Mouse (Mus musculus) kidney, postnatal 0 days (tissue): Measurements from ENCODE around the gene Lrrn2. TPM values are rescaled to one million over a fixed set of nuclear protein-coding genes. Genes with fewer than 3 reads are reported as not detected.
A peak's percentile ranks its signal among the peaks of the same experiment; 100 is the strongest.

ENCODE experiments used
- ATAC-seq: fragments of 200-750 bp; cut with Nextera tagmentation; replicated peaks from 2 replicates; pipeline ENCODE4 v1.8.0; 2017; ENCODE audit warnings: low read depth, moderate number of reproducible peaks, moderate TSS enrichment, moderate library complexity; ENCODE audit not compliant: low FRiP score
- DNase-seq: peaks from one replicate; pipeline ENCODE4 v3.0.0-alpha.2; 2016; ENCODE audit warnings: low spot score
- H3K27ac ChIP-seq: fragments of 300-500 bp; sonication (generic); 2 replicates; pipeline ENCODE4 v1.5.1; 2014; ENCODE audit warnings: mild to moderate bottlenecking
- H3K27me3 ChIP-seq: fragments of 300-500 bp; sonication (generic); 2 replicates; pipeline ENCODE4 v1.6.1; 2014; ENCODE audit warnings: low read length, mixed read lengths; ENCODE audit not compliant: insufficient read depth
- H3K36me3 ChIP-seq: fragments of 300-500 bp; sonication (generic); 2 replicates; pipeline ENCODE4 v1.6.1; 2014; ENCODE audit warnings: low read length, mixed read lengths; ENCODE audit not compliant: insufficient read depth
- H3K4me1 ChIP-seq: fragments of 300-500 bp; sonication (generic); replicated peaks from 2 replicates; pipeline ENCODE4 v1.6.1; 2014; ENCODE audit warnings: antibody characterized with exemption, low read length, mixed read lengths; ENCODE audit not compliant: insufficient read depth
- H3K4me2 ChIP-seq: fragments of 300-500 bp; sonication (generic); 2 replicates; pipeline ENCODE4 v1.6.1; 2014; ENCODE audit warnings: mild to moderate bottlenecking, low read length, moderate library complexity, mixed read lengths
- H3K4me3 ChIP-seq: fragments of 300-500 bp; sonication (generic); replicated peaks from 2 replicates; pipeline ENCODE4 v1.5.1; 2014; ENCODE audit warnings: low read depth, low read length
- H3K9ac ChIP-seq: fragments of 300-500 bp; sonication (generic); 2 replicates; pipeline ENCODE4 v1.6.1; 2014; ENCODE audit warnings: low read depth, low read length
- H3K9me3 ChIP-seq: fragments of 300-500 bp; sonication (generic); replicated peaks from 2 replicates; pipeline ENCODE4 v1.6.1; 2016; ENCODE audit warnings: low read length, inconsistent platforms, mixed read lengths
- CTCF ChIP-seq: IDR thresholded peaks from 2 replicates; pipeline ENCODE4 v1.5.1; 2016; ENCODE audit warnings: antibody characterized with exemption, low read depth, mild to moderate bottlenecking, moderate library complexity
- WGBS: fragments of 180-500 bp; shearing (Covaris S2); extraction: QIAGEN DNeasy Blood & Tissue Kit; methylation state at CpG from one replicate; pipeline ENCODE4 v1.1.7; 2014; 5-methylcytosine and 5-hydroxymethylcytosine counted together
- polyA plus RNA-seq: library from polyadenylated mRNA; unstranded; fragments of >200 nt; fragmentation: Nextera tagmentation; extraction: Ambion mirVana; gene quantifications from 2 replicates; pipeline ENCODE4 v1.2.1, GENCODE M21; 2015

The Lrrn2 gene
- polyA plus RNA-seq, 1 experiment from 2014 or later = 3.3 TPM

DNA sequence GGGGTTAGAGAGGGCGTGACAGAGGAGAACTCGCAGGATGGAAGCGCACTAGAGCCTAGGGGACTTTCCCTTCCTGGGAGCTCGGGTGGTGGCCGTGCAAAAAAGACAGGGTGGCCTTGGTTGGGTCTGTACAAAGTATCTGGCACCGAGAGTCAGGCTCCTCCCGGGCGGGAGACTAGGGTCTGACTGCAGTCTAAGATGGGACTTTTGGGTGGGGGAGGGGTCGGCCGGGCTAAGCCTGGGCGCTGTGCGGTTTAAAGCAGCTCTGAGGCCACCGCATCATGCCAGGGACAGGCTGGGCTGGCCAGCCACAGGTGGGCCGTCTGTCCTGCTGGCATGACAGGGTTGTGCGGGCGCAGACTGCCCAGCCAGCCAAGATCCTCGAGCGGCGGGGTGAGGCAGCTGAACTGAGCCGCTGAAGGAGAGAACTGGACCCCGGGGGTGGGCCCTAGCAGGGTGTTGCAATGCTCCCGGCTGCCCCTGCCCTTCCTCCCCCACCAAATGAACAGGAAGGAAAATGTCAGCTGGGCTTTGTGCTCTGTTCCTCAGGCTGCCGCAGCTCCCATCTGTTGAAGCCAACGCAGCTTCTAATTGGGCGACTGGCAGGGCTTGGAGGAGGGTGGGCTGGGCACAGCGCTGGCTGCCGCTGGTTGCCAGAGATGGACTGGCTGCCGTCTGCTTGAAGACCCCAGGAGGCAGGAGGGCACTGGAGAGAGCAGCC lies 1.1 kb downstream of the Lrrn2 start:
- peaks cover 10% of the 10 kb centered on the region; the same call in 1 of the 2 replicates for H3K4me1 ChIP-seq
- no peaks in the 10 kb centered on the region for H3K36me3 ChIP-seq
- peak overlapping the region; percentile 57 for H3K9ac ChIP-seq
- no peak overlapping the region for H3K27ac ChIP-seq
- no peaks in the 10 kb centered on the region for H3K9me3 ChIP-seq
- H3K4me2 ChIP-seq = peak overlapping the region; percentile 94
- WGBS = 1% methylated on average over 28 of the region's 28 CpGs
- H3K4me3 ChIP-seq = peak overlapping the region; percentile 52
- no peak for TF ChIP-seq CTCF
- DNase-seq (peak; percentile 50), ATAC-seq (0 out of 2 replicates have a peak, but pooled peaks have one; percentile 29)
- peaks cover 26% of the 10 kb centered on the region for H3K27me3 ChIP-seq

- Histone ChIP-seq H3K27ac (no peak overlapping the region), H3K4me3 (peak overlapping the region; percentile 52; the same call in 1 of the 2 replicates), H3K27me3 (peaks cover 26% of the 10 kb centered on the region), H3K36me3 (no peaks in the 10 kb centered on the region), H3K4me1 (peaks cover 10% of the 10 kb centered on the region; the same call in 1 of the 2 replicates), H3K9me3 (no peaks in the 10 kb centered on the region), H3K4me2 (peak overlapping the region; percentile 94; the same call in 1 of the 2 replicates), H3K9ac (no peak overlapping the region)
- whole genome bisulfite sequencing = 54% methylated on average over 9 of the region's 9 CpGs
- no peak for TF ChIP-seq CTCF
- DNase-seq (no peak), ATAC-seq (no peak)
These were observed 1.8 kb downstream of the Lrrn2 start for GRCm38 (mm10) chr1:132881836-132882235.

DNA sequence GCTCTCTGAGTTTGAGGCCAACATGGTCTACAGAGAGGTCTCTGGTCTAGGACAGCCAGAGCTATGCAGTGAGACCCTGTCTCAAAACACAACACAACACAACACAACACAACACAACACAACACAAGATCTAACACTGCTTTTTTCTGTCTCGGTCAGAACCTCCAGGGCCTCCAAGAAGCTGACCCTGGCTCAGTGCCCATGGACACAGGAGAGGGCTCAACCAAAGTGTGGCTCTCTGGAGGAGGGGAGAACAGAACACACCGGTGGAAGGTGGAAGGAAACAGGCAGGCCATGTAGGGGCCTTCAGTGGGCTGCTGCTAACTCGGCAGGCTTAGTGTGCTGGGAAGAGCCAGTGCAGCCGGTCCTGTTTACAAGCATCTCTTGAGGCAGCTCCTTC lies 5.6 kb downstream of the Lrrn2 start:
- DNase-seq (no peak), ATAC-seq (no peak)
- Histone ChIP-seq H3K4me2 (no peak overlapping the region), H3K4me3 (no peak overlapping the region), H3K9me3 (no peaks in the 10 kb centered on the region), H3K9ac (no peak overlapping the region), H3K4me1 (peaks cover 5% of the 10 kb centered on the region; the same call in 1 of the 2 replicates), H3K27ac (no peak overlapping the region), H3K36me3 (no peaks in the 10 kb centered on the region), H3K27me3 (peaks cover 8% of the 10 kb centered on the region; the same call in 1 of the 2 replicates)
- no peak for TF ChIP-seq CTCF
- 40% methylated on average over 4 of the region's 4 CpGs for WGBS

DNA sequence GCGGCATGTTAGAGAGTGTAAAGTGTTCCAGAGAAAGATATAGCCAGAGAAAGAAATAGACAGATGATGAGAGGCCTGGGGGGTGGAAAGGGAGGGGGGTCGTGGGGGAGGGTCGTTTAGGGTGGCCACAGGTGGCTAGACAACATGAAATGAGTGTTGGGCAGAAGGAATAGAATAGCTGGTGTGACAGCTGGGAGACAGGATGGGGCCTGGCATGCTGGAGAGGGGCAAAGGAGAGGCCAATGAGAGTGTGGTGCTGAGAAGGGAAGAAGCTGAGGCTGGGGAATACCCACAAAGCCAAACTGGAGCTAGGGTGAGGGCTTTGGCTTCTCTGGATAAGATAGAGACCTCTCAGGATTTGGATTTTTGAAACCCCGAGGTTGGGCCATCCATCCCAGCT lies 6.6 kb downstream of the Lrrn2 start:
- Histone ChIP-seq H3K4me1 (no peaks in the 10 kb centered on the region), H3K9ac (no peak overlapping the region), H3K27me3 (peaks cover 6% of the 10 kb centered on the region; the same call in 1 of the 2 replicates), H3K27ac (no peak overlapping the region), H3K4me2 (no peak overlapping the region), H3K9me3 (no peaks in the 10 kb centered on the region), H3K4me3 (no peak overlapping the region), H3K36me3 (no peaks in the 10 kb centered on the region)
- ATAC-seq (no peak), DNase-seq (no peak)
- TF ChIP-seq CTCF = no peak
- 49% methylated on average over 4 of the region's 4 CpGs for WGBS

GRCm38 (mm10) chr1:132888811-132889210 lies 8.7 kb downstream of the Lrrn2 start:
- H3K27me3 ChIP-seq = no peaks in the 10 kb centered on the region
- no peak overlapping the region for H3K4me2 ChIP-seq
- H3K36me3 ChIP-seq = no peaks in the 10 kb centered on the region
- no peak overlapping the region for H3K9ac ChIP-seq
- no peaks in the 10 kb centered on the region for H3K4me1 ChIP-seq
- no peak overlapping the region for H3K27ac ChIP-seq
- DNase-seq (no peak), ATAC-seq (no peak)
- TF ChIP-seq CTCF = no peak
- H3K9me3 ChIP-seq = no peaks in the 10 kb centered on the region
- H3K4me3 ChIP-seq = no peak overlapping the region
- 88% methylated on average over 4 of the region's 4 CpGs for WGBS

DNA sequence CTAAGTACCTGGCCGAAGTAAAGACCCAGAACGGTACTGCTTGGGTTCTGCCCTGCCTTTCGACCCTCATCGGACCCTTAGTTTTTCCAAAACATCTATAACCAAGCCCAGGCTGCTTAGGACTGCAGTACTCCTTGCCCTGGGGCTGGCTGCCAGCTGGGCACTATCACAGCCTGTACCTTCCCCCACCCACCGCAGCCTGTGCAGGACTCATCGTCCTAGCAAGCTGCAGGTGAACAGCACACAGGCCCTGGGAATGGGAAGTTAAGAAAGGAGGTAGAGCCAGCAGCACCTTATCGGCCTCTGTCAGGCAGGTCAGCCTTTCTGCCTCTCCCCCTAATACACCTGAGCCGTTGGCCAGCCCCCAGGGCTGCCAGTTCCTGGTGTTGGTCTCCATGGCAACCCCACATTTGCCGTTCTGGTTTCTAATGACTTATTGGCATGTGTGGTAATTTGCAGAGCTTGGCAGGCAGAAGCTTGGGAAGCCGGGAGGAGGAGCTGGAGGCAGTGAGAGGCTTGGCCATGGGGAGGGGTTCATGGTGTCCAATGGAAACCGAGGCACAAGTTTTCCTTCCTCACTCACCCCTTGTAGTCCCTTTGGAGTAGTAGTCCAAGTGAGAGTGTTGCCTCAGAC lies 10.2 kb downstream of the Lrrn2 start:
- Histone ChIP-seq H3K4me3 (no peak overlapping the region), H3K4me2 (no peak overlapping the region), H3K4me1 (no peaks in the 10 kb centered on the region), H3K27me3 (no peaks in the 10 kb centered on the region), H3K9ac (no peak overlapping the region), H3K27ac (no peak overlapping the region), H3K36me3 (no peaks in the 10 kb centered on the region), H3K9me3 (no peaks in the 10 kb centered on the region)
- TF ChIP-seq CTCF = no peak
- 66% methylated on average over 11 of the region's 11 CpGs for WGBS
- no peak for DNase-seq
- ATAC-seq = no peak
